Mouse (Mus musculus) lung, postnatal 0 days (tissue): ENCODE measurements around the gene Tagap.

ENCODE experiments used
- CTCF ChIP-seq: IDR thresholded peaks from 2 replicates; pipeline ENCODE4 v1.5.1; 2016; ENCODE audit warnings: antibody characterized with exemption, mild to moderate bottlenecking
- EP300 ChIP-seq: IDR thresholded peaks from 2 replicates; pipeline ENCODE4 v1.6.1; 2016; ENCODE audit warnings: antibody characterized with exemption, mild to moderate bottlenecking, control low read depth

DNA sequence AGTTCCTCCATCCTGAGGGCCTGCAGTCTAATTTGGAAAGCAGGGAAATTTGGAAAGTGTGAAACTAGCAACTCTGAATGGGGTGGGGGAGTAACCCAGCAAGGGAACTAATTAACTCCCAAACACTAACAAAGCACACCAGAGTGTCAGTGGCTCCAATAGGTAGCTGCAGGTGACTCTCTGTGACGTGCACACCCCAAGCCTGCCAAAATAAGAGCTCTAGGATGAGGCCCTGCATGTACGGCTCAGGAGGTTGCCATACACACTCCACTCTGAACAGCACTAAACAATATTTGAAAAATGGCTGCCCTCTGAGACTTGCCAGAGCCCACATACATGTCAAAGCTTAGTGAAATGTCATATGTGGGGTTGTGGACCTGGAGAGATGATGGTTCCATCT lies 7.4 kb upstream of the Tagap start:
- TF ChIP-seq CTCF (no peak), EP300 (no peak)
